Mouse (Mus musculus) lung, adult 18-20 months (tissue): Measurements from ENCODE around the gene Fam186b.
"Not testable (repeated sequence)": the region's sequence is repeated elsewhere in the genome, so short reads cannot be mapped to it uniquely, and the experiment has no call there.

Source experiments
- DNase-seq, 2 experiments: peaks; one replicate each; pipeline ENCODE4 v3.0.0; 2022; ENCODE audit warnings: mixed read lengths in 2 of 2

Gene Fam186b

GRCm38 (mm10) chr15:99255241-99255749, 40.4 kb downstream of the Fam186b start:
- DNase-seq: no peak

GRCm38 (mm10) chr15:99254477-99255005, 41.1 kb downstream of the Fam186b start:
- no peak for DNase-seq

- DNase-seq: no peak
Measured at GRCm38 (mm10) chr15:99253772-99254171, 41.9 kb downstream of the Fam186b start.

- DNase-seq: not testable (repeated sequence)
Measured at GRCm38 (mm10) chr15:99253175-99253479, 42.6 kb downstream of the Fam186b start.

GRCm38 (mm10) chr15:99252381-99253174, 43.1 kb downstream of the Fam186b start:
- no peak for DNase-seq

GRCm38 (mm10) chr15:99251626-99252380, 43.9 kb downstream of the Fam186b start, which contains the start of gene Mcrs1:
Mcrs1 (minus strand) TSS chr15:99251961.
- DNase-seq: peak; percentile 98 to 99

GRCm38 (mm10) chr15:99251111-99251510, 44.6 kb downstream of the Fam186b start:
- DNase-seq: peak; percentile 11 to 23

GRCm38 (mm10) chr15:99249938-99250337, 45.8 kb downstream of the Fam186b start:
- DNase-seq: no peak

GRCm38 (mm10) chr15:99248972-99249371, 46.7 kb downstream of the Fam186b start:
- DNase-seq: no peak

- not testable (repeated sequence) for DNase-seq
Measured at GRCm38 (mm10) chr15:99246736-99247135, 49.0 kb downstream of the Fam186b start.

GRCm38 (mm10) chr15:99242045-99242444, 53.6 kb downstream of the Fam186b start:
- no peak for DNase-seq

- DNase-seq: no peak
Measured at GRCm38 (mm10) chr15:99241249-99241648, 54.4 kb downstream of the Fam186b start.

GRCm38 (mm10) chr15:99240129-99240528, 55.6 kb downstream of the Fam186b start:
- no peak for DNase-seq

- no peak for DNase-seq
Measured at GRCm38 (mm10) chr15:99238006-99238405, 57.7 kb downstream of the Fam186b start.

- DNase-seq: no peak
Measured at GRCm38 (mm10) chr15:99234326-99235010, 61.2 kb downstream of the Fam186b start.

GRCm38 (mm10) chr15:99233719-99234118, 62.0 kb downstream of the Fam186b start:
- no peak for DNase-seq

- no peak for DNase-seq
Measured at GRCm38 (mm10) chr15:99231998-99232397, 63.7 kb downstream of the Fam186b start.

- no peak for DNase-seq
Measured at GRCm38 (mm10) chr15:99226090-99226489, 69.6 kb downstream of the Fam186b start.

- no peak for DNase-seq
Measured at GRCm38 (mm10) chr15:99225081-99225810, 70.4 kb downstream of the Fam186b start.

- DNase-seq: peak; percentile 58 to 68
Measured at GRCm38 (mm10) chr15:99224208-99224911, 71.3 kb downstream of the Fam186b start, which contains the start of gene Kcnh3. Kcnh3 (plus strand) TSS chr15:99224861.

GRCm38 (mm10) chr15:99223585-99224207, 72.0 kb downstream of the Fam186b start:
- DNase-seq: peak; percentile 27 to 43
